ENCODE assay signal across 21 mouse cellular contexts in the genomic region with DNA sequence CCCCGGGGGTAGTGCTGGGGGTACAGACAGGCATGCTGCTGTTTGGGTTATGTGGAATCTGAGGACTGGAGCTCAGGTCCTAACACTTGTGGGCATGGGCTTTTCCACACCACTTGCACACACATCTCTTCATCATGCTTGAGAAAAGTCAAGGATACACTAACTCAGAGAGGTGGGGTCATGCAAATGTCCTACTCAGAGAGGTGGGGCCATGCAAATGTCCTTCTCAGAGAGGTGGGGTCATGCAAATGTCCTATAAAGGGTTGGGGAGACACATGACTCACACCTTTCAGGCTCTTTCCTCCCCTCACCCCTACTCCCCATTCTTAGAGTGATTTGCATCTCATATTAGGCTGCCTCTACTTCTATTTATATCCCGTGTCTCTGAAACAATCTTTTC. TPM values are rescaled to one million over a fixed set of nuclear protein-coding genes. Genes with fewer than 3 reads are reported as not detected.
DNase-seq lines count a peak whose midpoint lies in the region; ATAC-seq and TF ChIP-seq lines count a peak whose summit lies in the region.
"Had no signal": no experiment of that assay in that cellular context is flagged by ENCODE, and none has a peak within 500 bp of the region (broad histone marks: within the 10 kb centered on the region; RNA-seq: fewer than 3 reads in every experiment).

No protein-coding gene starts in this region.

- H3K9me3 ChIP-seq in heart, postnatal 0 days (replicated peaks; ENCODE audit: control insufficient read depth, low read length), result no peaks in the 10 kb centered on the region; the same call in 1 of the 2 replicates
- H3K9me3 ChIP-seq in forebrain, postnatal 0 days (ENCODE audit: low read length), result no peaks in the 10 kb centered on the region
- H3K9me3 ChIP-seq: embryonic facial prominence, embryonic 12.5 days; forebrain, embryonic 10.5 days; heart, embryonic 13.5 days; limb, embryonic 12.5 days had no signal

- peak; percentile 31 for DNase-seq in heart, postnatal 0 days (ENCODE audit: low spot score)
- DNase-seq in heart, postnatal 36 days, result no peak
- peak; percentile 85 for DNase-seq in 416B (ENCODE audit: low read depth)
- DNase-seq in B cell, adult 2 months, result peak; percentile 52 to 64
- DNase-seq in induced T-regulatory cell, adult 2 months (ENCODE audit: low read depth), result peak; percentile 27
- DNase-seq in forebrain, postnatal 0 days, result no peak
- no peak for DNase-seq in left cerebral cortex, adult 8-10 months (ENCODE audit: low spot score in 2 of 2)
- DNase-seq: adrenal gland, postnatal 25 days; cerebellum, postnatal 14 days; gastrocnemius, postnatal 36 days; kidney, adult 11 months; kidney, postnatal 4 days; lung, embryonic 14.5 days; thymus, postnatal 36 days had no signal

- peak; percentile 47 for ATAC-seq in heart, postnatal 0 days (ENCODE audit: insufficient read depth, low read depth)
- ATAC-seq in forebrain, postnatal 0 days, result no peak
- no peak for ATAC-seq in frontal cortex, adult (ENCODE audit: low TSS enrichment)

- H3K36me3 ChIP-seq in heart, postnatal 0 days (replicated peaks; ENCODE audit: control insufficient read depth, insufficient read depth, low read length), result no peaks in the 10 kb centered on the region
- H3K36me3 ChIP-seq in forebrain, postnatal 0 days (ENCODE audit: insufficient read depth), result no peaks in the 10 kb centered on the region
- H3K36me3 ChIP-seq: embryonic facial prominence, embryonic 12.5 days; forebrain, embryonic 10.5 days; heart, embryonic 13.5 days; hindbrain, embryonic 13.5 days; limb, embryonic 12.5 days; neural tube, embryonic 13.5 days had no signal

- WGBS in heart, postnatal 0 days, result 35% methylated on average over 2 of the region's 2 CpGs
- 38% methylated on average over 2 of the region's 2 CpGs for WGBS in forebrain, postnatal 0 days

- no peak for TF ChIP-seq EP300 in heart, postnatal 0 days (IDR thresholded peaks at IDR 0.05; ENCODE audit: low read depth)

- intact Hi-C loops in heart, postnatal 36 days (cut with DNase I), result no loop called here

- H3K4me1 ChIP-seq in heart, postnatal 0 days (ENCODE audit: control insufficient read depth, insufficient read depth), result peaks cover 13% of the 10 kb centered on the region
- peaks cover 10% of the 10 kb centered on the region; the same call in 1 of the 2 replicates for H3K4me1 ChIP-seq in forebrain, postnatal 0 days (ENCODE audit: insufficient read depth)

- H3K4me3 ChIP-seq in heart, postnatal 0 days (ENCODE audit: low read depth, low read length), result no peak overlapping the region
- no peak overlapping the region for H3K4me3 ChIP-seq in forebrain, postnatal 0 days (ENCODE audit: low read depth, low read length)
- H3K4me3 ChIP-seq: embryonic facial prominence, embryonic 12.5 days; forebrain, embryonic 10.5 days; heart, embryonic 13.5 days; hindbrain, embryonic 13.5 days; limb, embryonic 12.5 days; neural tube, embryonic 13.5 days had no signal

- no peak overlapping the region for H3K27ac ChIP-seq in heart, postnatal 0 days (ENCODE audit: low read depth)
- no peak overlapping the region for H3K27ac ChIP-seq in forebrain, postnatal 0 days (ENCODE audit: low read depth, low read length)
- H3K27ac ChIP-seq: embryonic facial prominence, embryonic 12.5 days; forebrain, embryonic 10.5 days; heart, embryonic 13.5 days; hindbrain, embryonic 13.5 days; limb, embryonic 12.5 days; neural tube, embryonic 13.5 days had no signal

- no peak overlapping the region for H3K4me2 ChIP-seq in heart, postnatal 0 days (ENCODE audit: low read depth, low read length)
- no peak overlapping the region for H3K4me2 ChIP-seq in forebrain, postnatal 0 days (ENCODE audit: low read depth)
- H3K4me2 ChIP-seq: embryonic facial prominence, embryonic 12.5 days; heart, embryonic 13.5 days; hindbrain, embryonic 13.5 days; limb, embryonic 12.5 days; lung, embryonic 14.5 days; neural tube, embryonic 13.5 days had no signal

- TF ChIP-seq CTCF in heart, postnatal 0 days (IDR thresholded peaks at IDR 0.05; ENCODE audit: low read depth), result no peak
- no peak for TF ChIP-seq CTCF in forebrain, postnatal 0 days (IDR thresholded peaks at IDR 0.05; ENCODE audit: low read depth)

- H3K9ac ChIP-seq in heart, postnatal 0 days (replicated peaks; ENCODE audit: low read depth, low read length), result no peak overlapping the region
- no peak overlapping the region for H3K9ac ChIP-seq in forebrain, postnatal 0 days
- H3K9ac ChIP-seq: embryonic facial prominence, embryonic 12.5 days; heart, embryonic 13.5 days; hindbrain, embryonic 13.5 days; limb, embryonic 12.5 days; lung, embryonic 14.5 days; neural tube, embryonic 13.5 days had no signal

- H3K27me3 ChIP-seq in heart, postnatal 0 days (ENCODE audit: control insufficient read depth, insufficient read depth, low read length), result no peaks in the 10 kb centered on the region
- H3K27me3 ChIP-seq in forebrain, postnatal 0 days (ENCODE audit: insufficient read depth, low read length), result no peaks in the 10 kb centered on the region
- H3K27me3 ChIP-seq: embryonic facial prominence, embryonic 12.5 days; heart, embryonic 13.5 days; hindbrain, embryonic 13.5 days; limb, embryonic 12.5 days; neural tube, embryonic 13.5 days had no signal

RNA-seq across cellular contexts. Expression of a gene that starts 27.9 kb away (rescaled TPM):
- 5.6 and 7.3 TPM in 2 replicates for total RNA-seq in heart, postnatal 0 days (2014; rRNA removed; ENCODE audit: low replicate concordance)
- 0.73 and 0.92 TPM in 2 replicates for polyA plus RNA-seq in heart, postnatal 0 days (2015; fragmentation: Nextera tagmentation; extraction: Ambion mirVana)
- 1 to 10 TPM; 3.7 to 4.9 TPM for total RNA-seq in heart, postnatal 36 days (2021)
- total RNA-seq in forebrain, postnatal 0 days (2014; rRNA removed), result 5.6 and 5.8 TPM in 2 replicates
- 0.82 and 1.1 TPM in 2 replicates for polyA plus RNA-seq in forebrain, postnatal 0 days (2015; fragmentation: Nextera tagmentation; extraction: Ambion mirVana)
- 1 to 10 TPM; 4.0 to 4.8 (median 4.3) TPM for total RNA-seq in left cerebral cortex, adult 8-10 months (2022)

Comparison
In these comparisons a context has a peak if more than half of its experiments do, and no peak if none do; other contexts are left out.
1. DNase-seq: peak in heart, postnatal 0 days (single experiment), 416B (single experiment), B cell, adult 2 months (2 of 2) and induced T-regulatory cell, adult 2 months (single experiment); none in heart, postnatal 36 days (0 of 2), forebrain, postnatal 0 days (single experiment) and left cerebral cortex, adult 8-10 months (0 of 2).